Mouse (Mus musculus) adrenal gland, adult (tissue): Measurements from ENCODE around the gene Pabpn1.
"Not testable (repeated sequence)": the region's sequence is repeated elsewhere in the genome, so short reads cannot be mapped to it uniquely, and the experiment has no call there.

Source experiments
- DNase-seq, 2 experiments: peaks; one replicate each; pipeline ENCODE4 v3.0.0; 2022 to 2023; ENCODE audit warnings: low spot score in 1 of 2; ENCODE audit not compliant: inconsistent age in 2 of 2

Gene Pabpn1

GRCm38 (mm10) chr14:54935904-54936830 is 43.9 kb downstream of the Pabpn1 start, which contains the start of gene Cmtm5:
Gene Cmtm5, plus strand, starts transcription at chr14:54936261.
- no peak for DNase-seq

GRCm38 (mm10) chr14:54936831-54937160 is 44.5 kb downstream of the Pabpn1 start:
- DNase-seq, result no peak

GRCm38 (mm10) chr14:54937361-54938182 is 45.3 kb downstream of the Pabpn1 start:
- DNase-seq, result no peak

GRCm38 (mm10) chr14:54938431-54939219 is 46.3 kb downstream of the Pabpn1 start:
- DNase-seq, result no peak

GRCm38 (mm10) chr14:54939434-54940175 is 47.3 kb downstream of the Pabpn1 start:
- peak; percentile 63 to 87 for DNase-seq

- no peak for DNase-seq
Measured at GRCm38 (mm10) chr14:54940176-54940530, 47.9 kb downstream of the Pabpn1 start.

GRCm38 (mm10) chr14:54941024-54941978 is 49.0 kb downstream of the Pabpn1 start:
- no peak for DNase-seq

- DNase-seq, result no peak
Measured at GRCm38 (mm10) chr14:54942479-54942878, 50.2 kb downstream of the Pabpn1 start.

- no peak for DNase-seq
Measured at GRCm38 (mm10) chr14:54943971-54944370, 51.7 kb downstream of the Pabpn1 start.

GRCm38 (mm10) chr14:54944939-54945338 is 52.6 kb downstream of the Pabpn1 start:
- DNase-seq, result no peak

GRCm38 (mm10) chr14:54945975-54946704 is 53.8 kb downstream of the Pabpn1 start:
- DNase-seq, result no peak

- not testable (repeated sequence) for DNase-seq
Measured at GRCm38 (mm10) chr14:54947008-54947407, 54.7 kb downstream of the Pabpn1 start.
